Comparison of ENCODE assay signal across 1 mouse cellular context in the genomic region with DNA sequence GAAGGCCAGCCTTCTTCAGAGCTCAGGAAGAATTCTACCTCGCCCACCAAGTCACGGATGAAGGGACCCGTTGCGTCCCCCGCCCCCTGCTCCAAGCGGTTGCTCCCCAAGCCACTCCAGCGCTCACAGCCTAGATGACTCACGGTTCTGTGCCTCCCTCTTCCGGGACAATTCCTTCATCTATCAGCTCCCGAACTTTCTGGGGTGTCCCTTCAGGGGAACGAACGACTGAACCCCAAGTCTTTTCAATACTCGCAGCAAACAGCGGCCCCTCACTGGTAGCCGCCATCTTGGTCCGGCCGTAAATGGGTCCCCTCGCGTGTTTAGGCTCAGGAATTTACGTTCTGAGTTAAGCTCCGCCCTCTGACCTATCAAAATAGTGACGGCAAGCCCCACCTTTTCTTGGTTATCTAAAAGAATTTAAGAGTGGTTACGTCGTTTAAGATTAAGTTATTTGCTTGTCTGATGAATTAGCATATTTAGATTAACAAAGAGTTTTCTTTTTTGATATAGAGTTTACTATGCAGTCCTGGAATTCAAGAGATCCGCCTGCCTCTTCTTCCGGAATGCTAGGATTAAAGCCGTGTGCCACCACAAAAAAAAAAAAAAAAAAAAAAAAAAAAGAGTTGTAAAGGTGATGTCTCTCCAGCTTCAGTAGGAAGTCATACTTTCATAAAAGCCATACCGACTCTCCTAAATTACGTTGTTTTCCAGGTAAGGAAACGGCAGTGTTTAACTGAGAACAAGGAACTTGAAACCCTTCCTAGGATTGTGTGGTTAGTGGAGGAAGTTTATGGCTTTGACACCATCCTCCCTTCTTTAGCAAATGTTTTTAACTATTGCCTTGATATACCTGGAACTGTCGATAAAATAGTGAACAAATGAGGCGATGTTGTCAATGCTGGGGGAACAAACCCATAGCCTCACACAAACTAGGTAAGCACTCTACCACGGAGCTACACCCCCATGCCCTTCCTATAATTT.
TF ChIP-seq lines count a peak whose summit lies in the region.

Gene Zc3hc1 (minus strand): TSS at position 315 of the 984 bp plus-strand sequence.

TF ChIP-seq in CH12.LX, 34 proteins besides CTCF, POLR2A, EP300 and RAD21 (continued from another document):
- TF ChIP-seq JUN (IDR thresholded peaks at IDR 0.05; ENCODE audit: insufficient read depth, low read depth, low read length): no peak
- TF ChIP-seq SIN3A (IDR thresholded peaks at IDR 0.05; ENCODE audit: low read length): peak; percentile 95
- peak; percentile 93 for TF ChIP-seq TBP (conservative IDR thresholded peaks at IDR 0.05; ENCODE audit: low read depth, low read length)
- peak; percentile 81; the same call in 1 of the 2 replicates for TF ChIP-seq CHD1 (IDR thresholded peaks at IDR 0.05; ENCODE audit: low read depth, low read length)
- peak; percentile 84 for TF ChIP-seq MXI1 (IDR thresholded peaks at IDR 0.05; ENCODE audit: low read depth, low read length)
- peak; percentile 61; the same call in 1 of the 2 replicates for TF ChIP-seq ZMIZ1 (IDR thresholded peaks at IDR 0.05; ENCODE audit: low read depth, low read length)
- peak; percentile 70; the same call in 1 of the 2 replicates for TF ChIP-seq MEF2A (IDR thresholded peaks at IDR 0.05; ENCODE audit: borderline replicate concordance, low read depth, low read length)
- TF ChIP-seq MAZ (IDR thresholded peaks at IDR 0.05; ENCODE audit: low read depth, low read length): peak; percentile 75; the same call in 1 of the 2 replicates
- peak; percentile 79; the same call in 1 of the 2 replicates for TF ChIP-seq KAT2A (IDR thresholded peaks at IDR 0.05; ENCODE audit: insufficient replicate concordance, low read length)
